Mouse (Mus musculus) brain, embryonic 14.5 days (tissue): Measurements from ENCODE around the gene Sugct.

Experiments used
- CTCF ChIP-seq: fragments of 200-500 bp; IDR thresholded peaks from 2 replicates; pipeline ENCODE4 v1.5.1; 2012; ENCODE audit warnings: inconsistent platforms, mild to moderate bottlenecking, moderate library complexity, borderline replicate concordance; ENCODE audit not compliant: insufficient read depth, insufficient read length; ENCODE audit errors: extremely low read depth
- POLR2A ChIP-seq: fragments of 200-500 bp; IDR thresholded peaks from 2 replicates; pipeline ENCODE4 v1.6.1; 2012; ENCODE audit warnings: mild to moderate bottlenecking, inconsistent platforms, borderline replicate concordance; ENCODE audit not compliant: poor library complexity, insufficient read depth, insufficient read length, severe bottlenecking; ENCODE audit errors: extremely low read depth

- TF ChIP-seq CTCF = no peak
- no peak for TF ChIP-seq POLR2A
Measured at GRCm38 (mm10) chr13:17638008-17638407, 57.3 kb downstream of the Sugct start.
